Mouse (Mus musculus) limb, embryonic 15.5 days (tissue): ENCODE measurements around the gene Gatd1. TPM values are rescaled to one million over a fixed set of nuclear protein-coding genes. Genes with fewer than 3 reads are reported as not detected.
"Not testable (repeated sequence)": the region's sequence is repeated elsewhere in the genome, so short reads cannot be mapped to it uniquely, and the experiment has no call there.

Source experiments
- ATAC-seq: fragments of 200-750 bp; cut with Nextera tagmentation; 2 replicates; pipeline ENCODE4 v1.8.0; 2017; ENCODE audit warnings: low read depth, moderate TSS enrichment; ENCODE audit not compliant: insufficient number of reproducible peaks, low FRiP score, low TSS enrichment
- H3K27ac ChIP-seq: fragments of 300-500 bp; sonication (generic); 2 replicates; pipeline ENCODE4 v1.5.1; 2015; ENCODE audit warnings: moderate library complexity, mild to moderate bottlenecking, inconsistent platforms
- H3K27me3 ChIP-seq: fragments of 300-500 bp; sonication (generic); 2 replicates; pipeline ENCODE4 v1.6.1; 2015; ENCODE audit warnings: inconsistent platforms
- H3K36me3 ChIP-seq: fragments of 300-500 bp; sonication (generic); 2 replicates; pipeline ENCODE4 v1.6.1; 2015; ENCODE audit warnings: inconsistent platforms
- H3K4me1 ChIP-seq: fragments of 300-500 bp; sonication (generic); 2 replicates; pipeline ENCODE4 v1.6.1; 2015; ENCODE audit warnings: inconsistent platforms
- H3K4me2 ChIP-seq: fragments of 300-500 bp; sonication (generic); 2 replicates; pipeline ENCODE4 v1.6.1; 2015; ENCODE audit warnings: mild to moderate bottlenecking, inconsistent platforms
- H3K4me3 ChIP-seq: fragments of 300-500 bp; sonication (generic); 2 replicates; pipeline ENCODE4 v1.5.1; 2015; ENCODE audit warnings: mild to moderate bottlenecking, inconsistent platforms
- H3K9ac ChIP-seq: fragments of 300-500 bp; sonication (generic); 2 replicates; pipeline ENCODE4 v1.6.1; 2015; ENCODE audit warnings: inconsistent platforms
- H3K9me3 ChIP-seq: fragments of 300-500 bp; sonication (generic); 2 replicates; pipeline ENCODE4 v1.6.1; 2016; ENCODE audit warnings: inconsistent platforms
- WGBS: fragments of 180-500 bp; shearing (Covaris S2); methylation state at CpG from one replicate; pipeline ENCODE4 v1.1.7; 2015; 5-methylcytosine and 5-hydroxymethylcytosine counted together
- polyA plus RNA-seq: library from polyadenylated mRNA; unstranded; fragments of >200 nt; fragmentation: Nextera tagmentation; extraction: Ambion mirVana; gene quantifications from 2 replicates; pipeline ENCODE4 v1.2.1, GENCODE M21; 2015

The Gatd1 gene
- polyA plus RNA-seq, 1 experiment from 2014 or later: 62.9 TPM

DNA sequence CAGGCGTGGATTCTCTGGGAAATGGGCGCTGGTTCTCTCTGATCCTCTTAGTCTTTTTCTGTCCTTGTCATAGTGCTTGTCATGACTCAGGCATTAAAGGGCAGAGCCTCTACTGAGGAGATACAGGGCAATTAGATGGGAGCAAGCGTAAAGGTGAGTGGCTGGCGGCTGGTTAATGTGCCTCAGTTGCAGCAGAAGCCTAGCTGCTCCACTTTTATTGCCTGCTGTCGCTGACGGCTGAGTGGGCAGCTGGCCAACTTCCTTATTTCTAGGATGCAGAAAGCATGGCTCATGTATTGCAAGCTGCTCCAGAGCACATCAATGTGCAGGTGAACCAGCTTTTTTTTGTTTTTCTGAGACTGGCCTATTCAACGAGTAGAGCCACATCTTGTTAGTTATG lies 5.0 kb upstream of the Gatd1 start:
- H3K4me1 ChIP-seq: peaks cover 4% of the 10 kb centered on the region; the same call in 1 of the 2 replicates
- H3K36me3 ChIP-seq: no peaks in the 10 kb centered on the region
- no peaks in the 10 kb centered on the region for H3K27me3 ChIP-seq
- H3K9ac ChIP-seq: no peak overlapping the region
- H3K4me2 ChIP-seq: no peak overlapping the region
- no peak overlapping the region for H3K4me3 ChIP-seq
- H3K27ac ChIP-seq: no peak overlapping the region
- 33% methylated on average over 7 of the region's 7 CpGs for WGBS
- no peaks in the 10 kb centered on the region for H3K9me3 ChIP-seq
- no peak for ATAC-seq

DNA sequence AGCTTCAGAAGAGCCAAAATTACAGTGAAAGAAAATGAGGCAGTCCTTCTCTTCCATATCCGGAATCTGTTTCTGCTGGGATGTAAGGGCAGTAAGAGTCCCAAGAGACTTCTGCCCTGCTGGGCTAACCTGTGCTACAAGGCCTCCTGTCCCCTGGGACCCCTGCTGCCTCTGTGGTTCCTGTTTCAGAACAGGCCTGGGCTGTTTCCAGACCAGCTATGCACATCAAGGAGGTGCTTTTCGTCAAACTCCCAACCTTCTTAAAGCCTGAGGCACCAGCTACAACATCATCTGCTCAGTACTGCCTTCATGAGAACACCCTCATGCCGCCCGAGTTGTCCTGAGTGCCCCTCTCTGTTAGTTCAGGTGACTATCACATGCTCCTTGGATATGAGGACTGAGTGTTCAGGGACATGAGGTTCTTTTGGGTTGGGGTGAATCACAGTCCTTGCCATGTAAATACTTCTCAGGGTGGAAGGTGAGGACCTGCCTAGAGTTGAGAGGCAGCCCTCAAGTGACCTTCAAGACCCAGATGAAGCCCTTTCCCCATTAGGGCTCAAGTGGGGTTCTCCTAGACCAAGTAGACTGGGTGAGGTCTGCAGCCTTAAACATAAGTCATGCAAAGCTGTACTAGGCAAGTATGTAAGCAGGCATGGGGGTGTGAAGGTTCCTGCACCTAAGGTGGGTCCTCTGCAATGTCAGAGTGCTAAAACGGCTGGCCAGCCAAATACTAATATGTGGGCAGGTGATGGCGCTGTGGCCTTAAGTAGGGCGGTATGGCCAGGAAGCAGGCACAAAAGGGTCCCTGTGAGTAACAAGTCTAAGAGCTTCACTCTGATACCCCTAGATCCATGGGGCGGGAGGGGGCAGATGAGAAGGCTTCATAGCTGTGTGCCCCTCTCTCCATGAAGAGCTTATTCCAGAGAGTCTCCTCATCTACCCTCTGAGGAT lies 4.1 kb upstream of the Gatd1 start:
- no peak for ATAC-seq
- Histone ChIP-seq H3K4me2 (no peak overlapping the region), H3K4me3 (no peak overlapping the region), H3K27ac (no peak overlapping the region), H3K4me1 (peaks cover 8% of the 10 kb centered on the region), H3K27me3 (no peaks in the 10 kb centered on the region), H3K36me3 (no peaks in the 10 kb centered on the region), H3K9me3 (no peaks in the 10 kb centered on the region), H3K9ac (no peak overlapping the region)
- WGBS: 74% methylated on average over 8 of the region's 8 CpGs

DNA sequence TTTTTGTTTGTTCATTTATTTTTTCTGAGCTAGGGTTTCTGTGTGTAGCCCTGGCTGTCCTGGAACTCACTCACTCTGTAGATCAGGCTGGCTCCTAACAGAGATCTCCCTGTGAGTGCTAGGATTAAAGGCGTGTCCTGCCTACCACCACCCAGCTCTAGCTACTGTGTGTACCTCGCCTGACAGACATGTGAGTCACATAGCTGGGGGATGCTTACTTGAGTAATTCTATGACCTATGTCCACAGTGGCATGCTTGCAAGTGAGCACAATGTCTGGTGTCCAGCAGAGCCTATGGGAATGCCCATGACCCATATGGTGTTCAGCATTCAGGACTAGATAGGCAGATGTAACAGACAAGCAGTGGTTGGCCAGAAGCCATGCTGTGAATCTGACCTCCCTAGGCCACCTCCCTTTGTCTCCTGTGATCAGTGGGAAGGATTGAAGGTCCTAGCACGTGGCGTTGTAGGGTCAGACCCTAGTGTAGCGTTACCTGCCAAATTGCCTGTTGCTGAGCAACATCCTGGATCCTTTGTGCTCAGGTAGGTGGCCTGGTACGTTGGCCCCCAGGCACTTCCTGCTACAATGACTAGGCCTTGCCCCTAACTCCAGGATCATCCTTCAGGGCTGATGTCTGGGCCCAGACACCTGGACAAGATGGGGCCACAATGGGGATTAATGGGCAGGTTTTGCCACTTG lies 2.4 kb upstream of the Gatd1 start:
- no peaks in the 10 kb centered on the region for H3K27me3 ChIP-seq
- H3K27ac ChIP-seq: no peak overlapping the region
- H3K36me3 ChIP-seq: peaks cover 3% of the 10 kb centered on the region; the same call in 1 of the 2 replicates
- H3K4me2 ChIP-seq: no peak overlapping the region
- H3K9me3 ChIP-seq: no peaks in the 10 kb centered on the region
- no peak overlapping the region for H3K4me3 ChIP-seq
- H3K4me1 ChIP-seq: peaks cover 12% of the 10 kb centered on the region
- no peak for ATAC-seq
- H3K9ac ChIP-seq: no peak overlapping the region
- WGBS: 78% methylated on average over 6 of the region's 6 CpGs

DNA sequence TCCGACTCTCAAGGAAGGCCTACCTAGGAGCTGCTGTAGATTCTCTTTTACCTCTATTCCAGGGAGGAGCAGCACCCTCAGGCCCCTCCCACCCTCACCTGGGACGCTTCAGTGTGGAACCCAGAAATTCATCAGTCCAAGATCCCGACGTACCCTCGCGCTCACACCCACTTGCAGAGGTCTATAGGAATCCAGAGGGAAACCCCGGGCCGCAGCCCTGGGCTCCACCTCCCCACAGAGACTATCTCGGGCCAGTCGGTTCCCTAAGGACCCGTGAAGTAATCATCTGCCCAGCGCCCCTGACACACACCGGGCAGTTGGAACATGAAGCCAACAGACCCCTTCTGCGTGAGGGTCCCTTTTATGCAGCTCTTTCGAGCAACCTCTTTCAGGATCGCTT lies 605 bp downstream of the Gatd1 start:
- no peaks in the 10 kb centered on the region for H3K27me3 ChIP-seq
- H3K4me3 ChIP-seq: peak overlapping the region; percentile 62
- H3K36me3 ChIP-seq: peaks cover 32% of the 10 kb centered on the region
- peak overlapping the region; percentile 83 for H3K27ac ChIP-seq
- WGBS: 2% methylated on average over 16 of the region's 16 CpGs
- H3K9ac ChIP-seq: peak overlapping the region; percentile 69
- no peak for ATAC-seq
- peaks cover 17% of the 10 kb centered on the region for H3K4me1 ChIP-seq
- peak overlapping the region; percentile 79 for H3K4me2 ChIP-seq
- no peaks in the 10 kb centered on the region for H3K9me3 ChIP-seq

DNA sequence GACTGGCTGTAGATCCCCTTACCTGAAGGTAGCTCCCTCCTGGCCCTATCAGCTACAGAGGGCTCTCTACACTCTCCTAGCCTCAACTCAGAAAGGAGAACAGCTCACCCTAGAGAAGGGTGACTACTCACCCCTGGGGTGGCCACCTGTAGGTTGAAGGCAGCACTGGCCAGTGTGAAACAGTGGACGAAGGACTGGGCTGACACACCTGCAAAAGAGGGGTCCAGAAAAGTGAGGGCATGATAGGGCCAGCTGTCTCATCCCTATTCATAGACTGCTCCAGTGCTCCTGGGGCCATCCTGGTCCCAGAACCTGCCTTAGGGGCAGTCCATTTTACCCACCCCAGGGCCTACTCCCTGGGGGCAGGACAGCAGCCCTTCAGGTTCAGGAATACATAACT lies 2.3 kb downstream of the Gatd1 start:
- peaks cover 17% of the 10 kb centered on the region for H3K4me1 ChIP-seq
- no peaks in the 10 kb centered on the region for H3K9me3 ChIP-seq
- H3K9ac ChIP-seq: no peak overlapping the region
- H3K4me3 ChIP-seq: no peak overlapping the region
- peaks cover 39% of the 10 kb centered on the region for H3K36me3 ChIP-seq
- 100% methylated on average over 1 of the region's 1 CpGs for WGBS
- no peak for ATAC-seq
- H3K27me3 ChIP-seq: no peaks in the 10 kb centered on the region
- H3K27ac ChIP-seq: no peak overlapping the region
- no peak overlapping the region for H3K4me2 ChIP-seq

DNA sequence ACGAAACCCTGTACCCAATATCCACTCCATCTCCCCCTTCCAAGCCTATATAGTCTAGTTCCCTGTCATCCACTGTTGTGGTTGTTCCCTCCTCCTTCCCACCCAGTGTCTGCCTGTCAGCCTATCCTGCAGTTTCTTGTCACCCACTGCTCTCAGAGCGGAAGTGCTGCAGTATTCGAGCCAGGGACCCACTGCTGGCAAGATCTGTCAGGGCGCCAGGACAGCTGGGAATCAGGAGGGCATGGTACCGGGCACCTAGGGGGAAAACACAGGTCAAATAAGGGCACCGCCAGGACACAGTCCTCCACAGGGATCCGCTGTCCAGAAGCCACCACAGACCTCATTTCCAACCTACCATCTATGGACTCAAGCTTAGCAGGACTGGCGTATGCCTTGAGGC lies 3.3 kb downstream of the Gatd1 start:
- H3K27ac ChIP-seq: no peak overlapping the region
- peaks cover 17% of the 10 kb centered on the region for H3K4me1 ChIP-seq
- no peak overlapping the region for H3K4me2 ChIP-seq
- no peaks in the 10 kb centered on the region for H3K27me3 ChIP-seq
- H3K9me3 ChIP-seq: no peaks in the 10 kb centered on the region
- H3K4me3 ChIP-seq: no peak overlapping the region
- H3K9ac ChIP-seq: no peak overlapping the region
- ATAC-seq: no peak
- H3K36me3 ChIP-seq: peaks cover 39% of the 10 kb centered on the region
- 89% methylated on average over 8 of the region's 8 CpGs for WGBS

DNA sequence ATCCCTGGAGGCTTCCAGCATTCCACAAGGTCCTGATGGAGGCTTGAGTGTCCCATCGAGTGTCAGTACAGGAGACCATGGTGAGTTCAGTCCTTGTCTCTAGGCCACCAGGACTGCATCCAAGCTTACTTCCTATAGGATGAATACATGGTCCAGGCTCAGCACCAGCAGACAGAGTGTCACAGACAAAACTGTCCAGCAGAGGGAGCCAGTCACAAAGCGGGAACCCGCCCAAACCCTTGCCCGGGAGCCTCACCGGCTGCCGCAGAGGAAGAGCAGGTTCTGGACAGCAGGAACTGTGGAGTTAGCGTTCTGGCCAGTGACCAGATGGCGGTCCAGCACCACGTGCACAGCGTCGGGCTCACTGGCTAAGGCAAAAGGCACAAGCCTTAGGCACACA lies 5.1 kb downstream of the Gatd1 start:
- no peak for ATAC-seq
- H3K4me3 ChIP-seq: no peak overlapping the region
- H3K36me3 ChIP-seq: peaks cover 39% of the 10 kb centered on the region
- 14% methylated on average over 11 of the region's 11 CpGs for WGBS
- H3K27ac ChIP-seq: no peak overlapping the region
- H3K9ac ChIP-seq: 0 out of 2 replicates have a peak overlapping the region, but pooled peaks have one; percentile 10
- H3K4me1 ChIP-seq: peaks cover 12% of the 10 kb centered on the region
- H3K4me2 ChIP-seq: no peak overlapping the region
- H3K9me3 ChIP-seq: no peaks in the 10 kb centered on the region
- no peaks in the 10 kb centered on the region for H3K27me3 ChIP-seq

DNA sequence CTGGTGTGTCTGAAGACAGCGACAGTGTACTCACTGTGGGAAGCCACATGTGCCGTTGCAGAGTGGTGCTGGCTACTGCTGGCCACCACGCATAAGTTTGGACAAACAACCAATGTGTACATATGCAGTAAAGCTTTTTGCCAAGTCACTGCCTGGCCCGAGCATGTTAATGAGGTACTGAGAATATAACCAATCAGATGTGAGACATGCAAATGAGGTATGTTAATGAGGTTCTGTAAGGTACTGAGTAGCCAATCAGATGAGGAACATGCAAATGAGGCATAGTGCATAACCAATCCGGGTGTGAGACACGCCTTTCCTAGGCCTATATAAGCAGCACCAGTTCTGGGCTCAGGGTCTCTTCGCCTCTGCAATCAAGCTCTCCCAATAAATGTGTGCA lies 6.3 kb downstream of the Gatd1 start:
- not testable (repeated sequence) for H3K4me1 ChIP-seq, H3K4me3 ChIP-seq, H3K9me3 ChIP-seq, ATAC-seq, H3K27ac ChIP-seq, H3K27me3 ChIP-seq, H3K4me2 ChIP-seq, H3K9ac ChIP-seq
- peaks cover 46% of the 10 kb centered on the region for H3K36me3 ChIP-seq
- WGBS: 95% methylated on average over 7 of the region's 7 CpGs

DNA sequence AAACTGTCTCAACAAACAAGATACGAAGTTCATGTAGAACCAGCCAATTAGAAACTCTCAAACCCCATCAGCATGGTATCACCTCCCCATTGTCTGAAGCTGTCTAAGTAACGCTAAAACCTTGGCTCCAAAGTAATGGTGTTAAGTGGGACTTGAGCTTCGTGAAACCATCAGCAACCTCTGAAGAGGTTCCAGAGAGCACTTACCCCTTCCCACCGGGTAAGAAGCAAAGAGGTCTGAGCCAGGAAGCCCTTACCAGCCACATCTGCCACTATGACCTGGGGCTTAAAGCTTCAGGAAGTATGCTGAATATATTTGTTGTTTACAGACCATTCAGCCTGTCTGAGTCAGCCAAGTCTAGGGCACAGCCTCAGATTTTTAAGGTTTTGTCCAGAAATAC lies 8.5 kb downstream of the Gatd1 start:
- WGBS: 80% methylated on average over 4 of the region's 4 CpGs
- Histone ChIP-seq H3K9me3 (no peaks in the 10 kb centered on the region), H3K27me3 (no peaks in the 10 kb centered on the region), H3K4me1 (peaks cover 5% of the 10 kb centered on the region; the same call in 1 of the 2 replicates), H3K9ac (no peak overlapping the region), H3K36me3 (peaks cover 56% of the 10 kb centered on the region), H3K4me3 (no peak overlapping the region), H3K4me2 (no peak overlapping the region), H3K27ac (no peak overlapping the region)
- no peak for ATAC-seq

DNA sequence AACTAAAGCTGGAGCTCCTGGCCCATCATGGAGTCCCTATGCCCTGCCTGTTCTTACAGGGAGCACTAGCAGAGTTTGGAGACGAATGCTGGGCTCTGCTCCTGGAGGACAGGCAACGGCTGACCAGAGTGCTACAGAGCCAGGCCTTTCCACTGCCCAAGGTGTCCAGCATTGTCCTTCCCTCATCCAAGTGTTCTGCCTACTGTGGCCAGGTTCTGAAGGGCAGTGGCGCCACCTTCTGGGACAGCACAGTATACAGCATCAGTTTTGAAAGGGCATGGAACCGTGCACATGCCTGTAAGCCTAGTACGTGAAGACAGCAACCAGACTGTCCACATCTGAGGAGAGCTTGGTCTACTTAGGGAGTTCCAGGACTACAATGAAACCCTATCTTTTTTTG lies 10.6 kb downstream of the Gatd1 start:
- H3K27ac ChIP-seq: no peak overlapping the region
- 47% methylated on average over 5 of the region's 5 CpGs for WGBS
- no peaks in the 10 kb centered on the region for H3K4me1 ChIP-seq
- no peak overlapping the region for H3K9ac ChIP-seq
- H3K9me3 ChIP-seq: no peaks in the 10 kb centered on the region
- no peak overlapping the region for H3K4me3 ChIP-seq
- no peak overlapping the region for H3K4me2 ChIP-seq
- H3K36me3 ChIP-seq: peaks cover 51% of the 10 kb centered on the region
- ATAC-seq: no peak
- no peaks in the 10 kb centered on the region for H3K27me3 ChIP-seq

DNA sequence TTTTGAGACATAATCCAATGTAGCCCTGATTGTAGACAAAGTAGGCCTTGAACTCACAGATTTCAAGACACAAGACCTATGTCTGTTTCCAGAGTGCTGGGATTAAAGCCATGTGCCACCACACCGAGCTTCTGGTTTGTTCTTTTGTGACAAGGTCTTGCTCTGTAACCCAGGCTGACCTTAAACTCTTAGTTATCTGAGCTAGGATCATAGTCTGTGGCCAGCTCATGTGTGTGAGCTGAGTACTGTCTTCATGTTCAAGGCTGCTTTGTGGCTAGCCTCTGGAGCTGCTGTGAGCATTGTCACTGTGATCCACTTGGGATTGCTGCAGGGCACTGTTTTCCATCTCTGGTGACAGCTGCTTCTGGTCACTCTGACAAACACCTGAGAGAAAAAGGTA lies 18.6 kb downstream of the Gatd1 start:
- Histone ChIP-seq H3K27ac (no peak overlapping the region), H3K9ac (no peak overlapping the region), H3K4me2 (no peak overlapping the region), H3K27me3 (no peaks in the 10 kb centered on the region), H3K4me1 (peaks cover 16% of the 10 kb centered on the region), H3K36me3 (peaks cover 38% of the 10 kb centered on the region), H3K4me3 (no peak overlapping the region), H3K9me3 (no peaks in the 10 kb centered on the region)
- ATAC-seq: no peak
- WGBS: 85% methylated on average over 1 of the region's 1 CpGs

DNA sequence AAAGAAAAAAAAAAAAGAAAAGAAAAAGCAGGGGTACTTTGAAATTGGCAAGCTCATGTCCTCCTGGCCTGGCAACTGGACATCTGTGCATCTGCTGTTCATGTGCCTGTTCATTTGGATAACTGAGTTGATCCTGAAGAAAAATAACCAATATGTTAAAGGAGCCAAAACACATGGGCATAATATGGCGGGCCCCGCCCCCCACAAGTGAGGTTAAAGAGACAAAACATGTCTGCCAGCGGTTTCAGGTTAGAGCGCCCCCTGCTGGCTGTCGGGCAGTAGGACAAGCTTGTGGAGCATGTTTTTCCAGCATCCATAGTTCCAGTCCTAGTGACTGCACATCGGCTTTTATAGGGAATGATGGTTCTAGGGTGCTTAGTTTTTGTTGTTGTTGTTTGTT lies 19.2 kb downstream of the Gatd1 start:
- no peak overlapping the region for H3K4me2 ChIP-seq
- peaks cover 32% of the 10 kb centered on the region for H3K36me3 ChIP-seq
- peaks cover 16% of the 10 kb centered on the region for H3K4me1 ChIP-seq
- WGBS: 22% methylated on average over 6 of the region's 6 CpGs
- no peak overlapping the region for H3K27ac ChIP-seq
- H3K4me3 ChIP-seq: no peak overlapping the region
- H3K9me3 ChIP-seq: no peaks in the 10 kb centered on the region
- no peak for ATAC-seq
- no peaks in the 10 kb centered on the region for H3K27me3 ChIP-seq
- H3K9ac ChIP-seq: no peak overlapping the region
